Mouse (Mus musculus) spleen, postnatal 14 days (tissue): ENCODE data around the gene Ppib.
A peak's percentile ranks its signal among the peaks of the same experiment; 100 is the strongest.

Experiments
- DNase-seq, 2 experiments: peaks; one replicate each; pipeline ENCODE4 v3.0.0; 2021 to 2022; ENCODE audit warnings: low spot score in 2 of 2

Gene Ppib

DNA sequence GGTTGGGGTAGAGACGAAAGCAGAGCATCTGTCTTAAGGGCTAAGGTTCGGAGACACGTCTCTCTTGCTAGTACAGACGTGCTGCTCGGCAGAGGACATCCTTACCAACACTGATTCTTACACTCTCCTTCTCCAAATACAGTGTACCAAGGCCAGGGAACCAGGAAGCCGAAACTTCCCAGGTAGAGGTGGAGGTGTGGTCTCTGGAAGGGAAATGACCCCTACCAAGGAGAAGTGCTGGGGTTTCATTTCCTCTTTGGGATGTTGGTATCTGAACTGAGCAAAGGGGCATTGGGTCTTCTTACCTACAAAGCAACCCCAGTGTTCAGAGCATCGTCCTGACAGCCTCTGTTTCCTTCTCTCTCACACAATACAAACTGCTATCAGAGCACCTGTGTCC, 12.7 kb downstream of the Ppib start:
- DNase-seq = no peak

- DNase-seq = no peak
Measured at GRCm38 (mm10) chr9:66078072-66078471, 18.1 kb downstream of the Ppib start.

- DNase-seq = no peak
Measured at GRCm38 (mm10) chr9:66078493-66078892, 18.5 kb downstream of the Ppib start.

GRCm38 (mm10) chr9:66080804-66081459, 20.9 kb downstream of the Ppib start:
- DNase-seq = no peak

DNA sequence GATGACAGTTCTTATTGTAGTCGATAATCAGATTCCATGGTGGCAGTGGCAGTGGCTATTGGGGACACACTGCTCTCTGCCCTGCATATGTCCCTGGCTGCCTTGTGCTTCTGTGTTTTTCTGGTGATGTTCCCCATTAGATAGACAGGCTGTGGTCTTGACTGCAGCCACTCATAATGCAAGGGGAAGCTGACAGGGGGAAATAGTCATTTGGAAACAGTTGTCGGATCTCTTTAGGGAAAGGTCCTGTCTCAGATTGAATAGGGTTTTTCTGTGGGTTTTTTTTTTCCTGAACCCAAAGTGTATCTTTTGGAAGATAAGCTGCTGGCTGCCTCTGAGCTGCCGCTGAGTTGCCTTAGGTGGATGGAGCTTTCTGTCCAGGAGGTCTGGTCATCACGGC, 22.0 kb downstream of the Ppib start:
- DNase-seq = no peak

DNA sequence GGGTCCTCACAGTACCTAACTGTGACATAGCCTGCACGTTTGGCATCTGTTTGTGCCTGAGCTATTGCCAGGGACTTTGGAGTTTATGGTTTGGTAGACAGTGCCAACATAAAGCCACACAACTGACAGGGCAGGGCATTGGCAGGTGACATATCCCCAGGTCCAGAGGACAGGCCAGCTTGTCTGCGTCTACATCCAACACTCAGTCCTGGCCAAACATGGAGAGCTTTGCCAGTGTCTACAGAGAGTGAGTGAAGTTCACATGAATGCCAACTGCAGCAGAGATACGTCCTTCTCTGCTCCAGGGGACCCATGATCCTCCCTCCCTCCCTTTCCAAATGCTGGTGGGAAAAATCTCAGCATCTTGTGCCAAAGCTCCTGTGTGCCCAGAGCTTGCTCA, 24.1 kb downstream of the Ppib start:
- DNase-seq = no peak

- no peak for DNase-seq
Measured at GRCm38 (mm10) chr9:66087062-66087461, 27.0 kb downstream of the Ppib start.

GRCm38 (mm10) chr9:66088411-66088810, 28.4 kb downstream of the Ppib start:
- DNase-seq = peak; percentile 38 to 54

- DNase-seq = no peak
Measured at GRCm38 (mm10) chr9:66090593-66091244, 30.7 kb downstream of the Ppib start.

DNA sequence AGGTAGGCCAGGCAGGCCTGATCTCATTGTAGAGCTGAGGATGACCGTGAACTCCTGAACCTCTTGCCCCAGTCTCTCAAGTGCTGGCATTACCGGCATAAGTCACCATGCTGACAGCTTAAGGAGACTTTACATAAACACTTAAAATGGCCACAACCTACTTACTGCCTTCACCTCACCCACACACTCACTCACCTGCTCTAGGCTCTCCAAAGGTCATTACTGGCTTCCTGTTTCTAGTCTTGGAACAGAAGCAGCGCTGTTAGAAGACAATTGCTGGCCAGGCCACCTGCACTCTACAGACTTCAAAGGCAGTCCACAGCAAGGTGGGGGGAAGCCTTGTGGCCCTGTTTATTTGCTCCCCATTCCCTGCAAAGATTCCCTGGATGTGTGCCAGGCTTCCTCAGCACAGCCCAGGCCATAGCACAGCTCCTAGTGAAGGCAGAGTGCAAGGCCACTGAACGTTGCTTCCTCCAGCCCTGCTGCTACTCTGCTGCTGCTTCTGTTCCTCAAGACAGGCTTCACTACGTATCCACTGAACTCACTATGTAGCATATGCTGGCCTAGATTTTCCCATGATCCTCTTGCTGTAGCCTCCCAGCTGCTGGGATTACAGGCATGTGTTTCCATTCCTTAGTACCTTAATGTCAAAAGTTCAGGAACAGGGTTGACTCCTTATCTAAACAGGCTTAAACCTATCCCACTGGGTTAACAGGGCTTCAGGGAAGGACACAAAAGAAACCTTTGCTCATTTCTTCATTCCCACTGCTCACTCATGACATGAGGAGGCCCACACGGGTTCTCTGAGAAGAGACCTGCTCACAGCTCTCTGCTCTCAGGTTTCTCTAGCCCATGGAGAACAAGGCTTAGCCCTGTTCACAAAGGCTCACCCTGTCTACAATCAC, 31.6 kb downstream of the Ppib start:
- no peak for DNase-seq

- no peak for DNase-seq
Measured at GRCm38 (mm10) chr9:66092664-66093063, 32.6 kb downstream of the Ppib start.

DNA sequence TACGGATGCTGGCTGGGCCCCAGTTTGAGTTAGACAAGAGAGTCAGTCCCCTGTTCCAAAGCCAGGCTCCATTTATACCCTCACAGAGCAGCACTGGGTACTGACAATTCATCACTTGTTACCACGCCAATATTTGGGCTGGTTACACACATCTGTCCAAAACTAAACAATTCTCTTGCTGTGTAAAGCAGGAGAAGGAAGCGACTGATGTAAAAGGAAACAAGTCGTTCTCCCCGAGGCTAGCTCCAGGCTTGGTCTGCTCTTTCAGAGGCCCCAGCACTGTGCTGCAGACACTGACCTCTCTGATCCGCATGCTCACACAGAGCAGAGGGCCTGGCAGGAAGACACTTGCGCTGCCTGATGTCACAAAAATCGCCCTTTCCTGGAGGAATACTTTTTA, 41.6 kb downstream of the Ppib start:
- DNase-seq = no peak

- no peak for DNase-seq
Measured at GRCm38 (mm10) chr9:66102668-66103067, 42.6 kb downstream of the Ppib start.

- no peak for DNase-seq
Measured at GRCm38 (mm10) chr9:66104601-66105000, 44.6 kb downstream of the Ppib start.

- DNase-seq = no peak
Measured at GRCm38 (mm10) chr9:66105168-66105567, 45.1 kb downstream of the Ppib start.

- DNase-seq = no peak
Measured at GRCm38 (mm10) chr9:66109574-66109973, 49.6 kb downstream of the Ppib start.

DNA sequence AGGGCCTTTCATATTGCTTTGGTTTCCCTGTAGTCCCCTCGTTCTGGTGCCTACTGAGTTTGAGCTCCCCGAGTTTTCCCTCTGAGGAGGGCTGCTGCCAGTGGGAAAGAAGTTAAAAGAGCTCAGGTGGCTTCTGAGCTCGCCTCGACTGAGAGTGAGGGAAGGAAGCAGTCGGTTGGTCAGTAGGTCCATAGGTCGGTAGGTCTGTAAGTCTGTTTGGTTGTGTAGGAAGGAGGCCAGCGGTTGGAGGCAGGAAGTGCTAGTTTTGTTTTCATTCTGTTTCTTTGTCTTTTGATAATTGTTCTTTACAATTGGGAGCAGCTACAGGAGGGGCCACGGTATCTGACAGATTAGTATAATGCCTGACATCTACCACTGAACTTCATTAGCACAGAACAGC, 50.1 kb downstream of the Ppib start:
- DNase-seq = no peak

GRCm38 (mm10) chr9:66110611-66111379, 50.8 kb downstream of the Ppib start:
- no peak for DNase-seq

- DNase-seq = no peak
Measured at GRCm38 (mm10) chr9:66114341-66114740, 54.3 kb downstream of the Ppib start.
